Mouse (Mus musculus): Measurements from ENCODE around the gene Rbpjl.

Gene Rbpjl

GRCm38 (mm10) chr2:164445399-164446085 lies 42.6 kb downstream of the Rbpjl start:
- no peak for DNase-seq (ENCODE audit: low spot score in 2 of 2)

GRCm38 (mm10) chr2:164446086-164446469 lies 43.1 kb downstream of the Rbpjl start:
- DNase-seq (ENCODE audit: low spot score in 2 of 2), result no peak

GRCm38 (mm10) chr2:164448140-164448539 lies 45.2 kb downstream of the Rbpjl start:
- DNase-seq (ENCODE audit: low spot score in 2 of 2), result no peak

- no peak for DNase-seq (ENCODE audit: low spot score in 2 of 2)
These were observed 46.0 kb downstream of the Rbpjl start for GRCm38 (mm10) chr2:164448921-164449320.

GRCm38 (mm10) chr2:164449341-164450042 lies 46.6 kb downstream of the Rbpjl start:
- no peak for DNase-seq (ENCODE audit: low spot score in 2 of 2)

- no peak for DNase-seq (ENCODE audit: low spot score in 2 of 2)
These were observed 49.2 kb downstream of the Rbpjl start for GRCm38 (mm10) chr2:164452000-164452676.

GRCm38 (mm10) chr2:164453047-164453757 lies 50.3 kb downstream of the Rbpjl start:
- no peak for DNase-seq (ENCODE audit: low spot score in 2 of 2)

- DNase-seq (ENCODE audit: low spot score in 2 of 2), result no peak
These were observed 51.1 kb downstream of the Rbpjl start for GRCm38 (mm10) chr2:164453887-164454500.

- peak in 1 of 2 experiments; percentile 62 for DNase-seq (ENCODE audit: low spot score in 2 of 2)
These were observed 51.9 kb downstream of the Rbpjl start for GRCm38 (mm10) chr2:164454846-164455245.

GRCm38 (mm10) chr2:164455421-164456190 lies 52.7 kb downstream of the Rbpjl start:
- no peak for DNase-seq (ENCODE audit: low spot score in 2 of 2)

GRCm38 (mm10) chr2:164456413-164456812 lies 53.5 kb downstream of the Rbpjl start:
- no peak for DNase-seq (ENCODE audit: low spot score in 2 of 2)

- no peak for DNase-seq (ENCODE audit: low spot score in 2 of 2)
These were observed 53.9 kb downstream of the Rbpjl start, which contains the start of gene Sys1 for GRCm38 (mm10) chr2:164456864-164457300. Gene Sys1 (plus strand): TSS chr2:164456964.

- DNase-seq (ENCODE audit: low spot score in 2 of 2), result no peak
These were observed 55.0 kb downstream of the Rbpjl start for GRCm38 (mm10) chr2:164457942-164458341.

- DNase-seq (ENCODE audit: low spot score in 2 of 2), result no peak
These were observed 55.6 kb downstream of the Rbpjl start for GRCm38 (mm10) chr2:164458535-164458934.

GRCm38 (mm10) chr2:164460745-164461551 lies 58.0 kb downstream of the Rbpjl start, which contains the start of gene Gm20458:
Gene Gm20458 (plus strand): TSS chr2:164460967.
- DNase-seq (ENCODE audit: low spot score in 2 of 2), result peak; percentile 94 to 95

Measured in urinary bladder, postnatal 4 days (tissue).